ENCODE assay signal across 24 mouse cellular contexts in genomic region chr14:79263321-79263720, GRCm38 (mm10). TPM values are rescaled to one million over a fixed set of nuclear protein-coding genes. Genes with fewer than 3 reads are reported as not detected.
A peak's percentile ranks its signal among the peaks of the same experiment; 100 is the strongest.
DNase-seq lines count a peak whose midpoint lies in the region; ATAC-seq lines count a peak whose summit lies in the region.
"Had no signal": no experiment of that assay in that cellular context is flagged by ENCODE, and none has a peak within 500 bp of the region (broad histone marks: within the 10 kb centered on the region; RNA-seq: fewer than 3 reads in every experiment).

No protein-coding gene starts in this region.

- no peak for ATAC-seq in CD4-positive, CD25-positive, alpha-beta regulatory T cell, adult 4 months
- ATAC-seq: forebrain, embryonic 14.5 days; intestine, embryonic 15.5 days had no signal

- DNase-seq in ovary, adult 18-20 months (ENCODE audit: low spot score) = peak; percentile 72
- DNase-seq in ovary, postnatal 14 days (ENCODE audit: low spot score) = no peak
- DNase-seq in 3T3-L1 (ENCODE audit: low read depth, low spot score) (peak; percentile 53), NIH3T3 (ENCODE audit: low read depth) (peak; percentile 37)
- no peak for DNase-seq in urinary bladder, adult 2 months (ENCODE audit: low spot score)
- DNase-seq: gastrocnemius, postnatal 25 days; heart, adult 18-20 months; heart, postnatal 10 days; heart, postnatal 36 days had no signal

RNA-seq across cellular contexts. Expression of gene Zfp957, which starts 16.2 kb away (rescaled TPM):
- not detected in 2 replicates for polyA plus RNA-seq in urinary bladder, adult 2 months (2012; rRNA removed)
- not detected for polyA plus RNA-seq in CD4-positive, CD25-positive, alpha-beta regulatory T cell, adult 4 months (2017; shearing (Covaris generic))
- polyA plus RNA-seq: brain, embryonic 14.5 days; C2C12; cerebellum, adult 2 months; embryonic facial prominence, embryonic 12.5 days; embryonic facial prominence, embryonic 15.5 days; forebrain, embryonic 11.5 days; forebrain, embryonic 14.5 days; gonadal fat pad, adult 2 months; heart, embryonic 12.5 days; heart, embryonic 15.5 days; hindbrain, embryonic 10.5 days; hindbrain, embryonic 13.5 days; hindbrain, embryonic 16.5 days; intestine, embryonic 15.5 days had no signal

RNA-seq across cellular contexts. Expression of gene Rgcc, which starts 38.1 kb away (rescaled TPM):
- 13.4 and 20.1 TPM in 2 replicates for polyA plus RNA-seq in urinary bladder, adult 2 months (2012; rRNA removed)
- 10 to 100 TPM; 20.3 to 29.3 TPM for polyA plus RNA-seq in CD4-positive, CD25-positive, alpha-beta regulatory T cell, adult 4 months (2017; shearing (Covaris generic))

Comparison
In these comparisons a context has a peak if more than half of its experiments do, and no peak if none do; other contexts are left out.
1. DNase-seq: peak in ovary, adult 18-20 months (single experiment), 3T3-L1 (single experiment) and NIH3T3 (single experiment); none in ovary, postnatal 14 days (single experiment) and urinary bladder, adult 2 months (single experiment).